Mouse (Mus musculus) heart, postnatal 0 days (tissue): ENCODE results near the gene Ppif. TPM values are rescaled to one million over a fixed set of nuclear protein-coding genes. Genes with fewer than 3 reads are reported as not detected.

Source experiments
- ATAC-seq: fragments of 200-750 bp; cut with Nextera tagmentation; 2 replicates; pipeline ENCODE4 v1.8.0; 2017; ENCODE audit warnings: low read depth, moderate number of reproducible peaks, moderate library complexity; ENCODE audit not compliant: insufficient read depth
- DNase-seq: peaks from one replicate; pipeline ENCODE4 v3.0.0-alpha.2; 2016; ENCODE audit warnings: low spot score
- H3K27ac ChIP-seq: fragments of 300-500 bp; sonication (generic); 2 replicates; pipeline ENCODE4 v1.5.1; 2014; ENCODE audit warnings: low read depth, mild to moderate bottlenecking
- H3K27me3 ChIP-seq: fragments of 300-500 bp; sonication (generic); 2 replicates; pipeline ENCODE4 v1.6.1; 2014; ENCODE audit warnings: low read length, mixed read lengths; ENCODE audit not compliant: control insufficient read depth, insufficient read depth
- H3K36me3 ChIP-seq: fragments of 300-500 bp; sonication (generic); replicated peaks from 2 replicates; pipeline ENCODE4 v1.6.1; 2014; ENCODE audit warnings: low read length, mixed read lengths; ENCODE audit not compliant: control insufficient read depth, insufficient read depth
- H3K4me1 ChIP-seq: fragments of 300-500 bp; sonication (generic); 2 replicates; pipeline ENCODE4 v1.6.1; 2014; ENCODE audit warnings: antibody characterized with exemption; ENCODE audit not compliant: control insufficient read depth, insufficient read depth
- H3K4me2 ChIP-seq: fragments of 300-500 bp; sonication (generic); 2 replicates; pipeline ENCODE4 v1.6.1; 2014; ENCODE audit warnings: low read depth, mild to moderate bottlenecking, low read length, moderate library complexity
- H3K4me3 ChIP-seq: fragments of 300-500 bp; sonication (generic); 2 replicates; pipeline ENCODE4 v1.5.1; 2014; ENCODE audit warnings: low read depth, low read length
- H3K9ac ChIP-seq: fragments of 300-500 bp; sonication (generic); replicated peaks from 2 replicates; pipeline ENCODE4 v1.6.1; 2014; ENCODE audit warnings: low read depth, low read length, mixed read lengths
- H3K9me3 ChIP-seq: fragments of 300-500 bp; sonication (generic); replicated peaks from 2 replicates; pipeline ENCODE4 v1.6.1; 2016; ENCODE audit warnings: low read length; ENCODE audit not compliant: control insufficient read depth
- CTCF ChIP-seq: IDR thresholded peaks from 2 replicates; pipeline ENCODE4 v1.5.1; 2016; ENCODE audit warnings: antibody characterized with exemption, control low read depth, low read depth
- EP300 ChIP-seq: IDR thresholded peaks from 2 replicates; pipeline ENCODE4 v1.6.1; 2016; ENCODE audit warnings: antibody characterized with exemption, low read depth
- WGBS: fragments of 180-500 bp; shearing (Covaris S2); extraction: QIAGEN DNeasy Blood & Tissue Kit; methylation state at CpG from one replicate; pipeline ENCODE4 v1.1.7; 2014; 5-methylcytosine and 5-hydroxymethylcytosine counted together
- polyA plus RNA-seq: library from polyadenylated mRNA; unstranded; fragments of >200 nt; fragmentation: Nextera tagmentation; extraction: Ambion mirVana; gene quantifications from 2 replicates; pipeline ENCODE4 v1.2.1, GENCODE M21; 2015
- total RNA-seq: library from RNA; depleted of rRNA; stranded (reverse); fragments of >200 nt; gene quantifications from 2 replicates; pipeline ENCODE4 v1.2.3, GENCODE M21; 2014; ENCODE audit warnings: low replicate concordance

The Ppif gene
- total and polyA plus RNA-seq, 2 experiments from 2014 or later = 140 to 205 TPM

DNA sequence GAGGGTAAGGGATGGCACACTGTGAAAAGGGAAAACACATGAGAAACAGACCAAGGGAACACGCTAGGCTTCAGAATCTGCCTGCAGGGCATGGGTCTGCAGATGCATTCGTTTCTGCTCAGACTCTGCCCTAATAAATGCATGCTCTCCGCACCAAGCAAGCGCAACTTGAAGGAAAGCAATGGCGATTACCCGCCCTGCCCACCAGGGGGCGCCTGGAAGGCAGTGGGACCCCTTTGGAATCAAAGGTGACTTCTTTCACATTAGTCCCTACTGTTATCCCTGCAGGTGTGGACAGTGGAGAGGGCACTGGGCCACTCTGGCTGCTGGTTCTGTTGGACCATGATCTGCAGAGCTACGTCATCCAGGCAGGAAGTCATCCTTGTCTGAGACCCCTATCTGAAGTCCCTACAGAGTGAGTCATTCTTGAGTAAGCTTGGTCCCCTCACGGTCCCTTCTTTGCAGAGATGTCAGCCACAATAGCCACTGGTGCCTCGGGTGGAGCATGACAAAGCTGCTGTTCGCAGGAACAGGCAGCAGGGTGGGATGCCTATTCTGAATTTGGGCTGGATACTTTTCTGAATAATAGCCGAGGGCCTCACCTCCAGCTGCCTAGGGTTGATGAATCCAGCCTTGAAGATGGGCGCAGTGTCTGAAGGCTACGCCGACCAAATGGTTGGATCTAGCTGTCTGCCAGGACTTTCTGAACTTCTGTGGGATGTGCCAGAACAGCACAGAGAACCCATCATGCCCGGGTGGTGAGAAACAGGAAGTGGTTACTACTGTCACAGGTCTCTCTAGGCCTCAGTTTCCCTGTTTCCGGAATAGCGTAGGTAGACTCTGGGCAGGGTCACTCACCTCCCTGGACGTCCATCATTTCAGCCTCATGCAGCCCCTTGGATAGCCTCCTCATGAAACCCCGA lies 32.5 kb downstream of the Ppif start:
- no peak for TF ChIP-seq EP300
- TF ChIP-seq CTCF = peak; percentile 87
- H3K36me3 ChIP-seq = peaks cover 3% of the 10 kb centered on the region; the same call in 1 of the 2 replicates
- 49% methylated on average over 20 of the region's 20 CpGs for WGBS
- H3K27me3 ChIP-seq = no peaks in the 10 kb centered on the region
- no peak overlapping the region for H3K27ac ChIP-seq
- H3K9ac ChIP-seq = no peak overlapping the region
- peak; percentile 67 for DNase-seq
- no peak overlapping the region for H3K4me2 ChIP-seq
- ATAC-seq = peak; percentile 18; the same call in 1 of the 2 replicates
- H3K4me3 ChIP-seq = no peak overlapping the region
- no peaks in the 10 kb centered on the region for H3K9me3 ChIP-seq
- peaks cover 20% of the 10 kb centered on the region for H3K4me1 ChIP-seq

- Histone ChIP-seq H3K36me3 (no peaks in the 10 kb centered on the region; the same call in 1 of the 2 replicates), H3K27me3 (no peaks in the 10 kb centered on the region), H3K27ac (no peak overlapping the region), H3K4me1 (peaks cover 20% of the 10 kb centered on the region), H3K9me3 (no peaks in the 10 kb centered on the region), H3K4me3 (no peak overlapping the region), H3K4me2 (no peak overlapping the region), H3K9ac (no peak overlapping the region)
- ATAC-seq = no peak
- TF ChIP-seq CTCF (no peak), EP300 (no peak)
- 71% methylated on average over 5 of the region's 5 CpGs for WGBS
- no peak for DNase-seq
Observed at GRCm38 (mm10) chr14:25727149-25727510, 33.2 kb downstream of the Ppif start.

DNA sequence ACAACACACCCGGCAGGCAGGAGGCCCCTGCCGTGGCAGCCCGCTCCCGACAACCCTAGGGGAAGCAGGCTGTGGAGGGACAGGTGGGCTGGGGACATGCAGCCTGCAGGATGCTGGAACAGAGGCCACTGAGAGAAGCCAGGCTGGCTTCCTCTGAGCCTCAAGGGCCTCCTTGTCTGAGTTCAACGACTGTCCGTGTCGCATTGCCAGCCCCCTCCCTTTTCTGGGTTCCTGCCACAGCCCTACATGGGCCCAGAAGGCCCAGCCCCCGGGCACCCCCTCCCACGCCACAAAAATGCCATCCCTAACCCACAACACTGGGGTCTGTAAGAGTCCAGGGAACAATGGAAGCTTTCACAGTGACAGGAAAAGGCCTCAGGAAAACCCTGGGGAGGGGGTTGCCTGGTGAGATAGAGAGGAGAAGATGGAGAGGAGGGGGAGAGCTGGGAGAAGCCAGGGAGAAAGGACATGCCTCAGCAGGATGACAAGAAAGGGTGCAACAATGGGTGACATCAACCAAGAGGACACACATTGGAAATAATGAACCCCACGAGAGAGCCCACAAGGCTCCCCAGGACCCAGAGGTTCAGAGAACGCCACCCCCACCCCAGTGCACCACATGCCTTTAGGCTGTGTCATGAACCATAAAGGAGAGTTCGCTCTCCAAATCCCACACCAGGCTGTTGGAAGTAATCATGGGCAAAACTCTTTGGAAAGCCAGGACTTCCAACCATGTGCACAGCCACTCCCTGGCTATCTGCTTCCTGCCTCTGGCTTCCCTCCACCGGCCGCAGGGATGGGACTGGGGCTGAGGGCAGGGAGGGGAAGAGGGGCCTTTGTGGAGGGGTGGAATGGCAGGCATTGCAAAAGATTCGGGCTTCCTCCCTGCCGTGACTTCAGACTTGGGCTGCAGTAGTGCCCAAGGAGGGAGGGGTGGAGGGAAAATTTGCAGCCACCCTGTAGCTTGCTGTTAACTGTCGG lies 41.1 kb downstream of the Ppif start:
- peaks cover 52% of the 10 kb centered on the region for H3K4me1 ChIP-seq
- 0 out of 2 replicates have a peak overlapping the region, but pooled peaks have one; percentile 6 for H3K4me2 ChIP-seq
- H3K27ac ChIP-seq = peak overlapping the region; percentile 88
- ATAC-seq (peak; percentile 47), DNase-seq (peak; percentile 72)
- H3K36me3 ChIP-seq = peaks cover 7% of the 10 kb centered on the region; the same call in 1 of the 2 replicates
- no peaks in the 10 kb centered on the region for H3K9me3 ChIP-seq
- peak overlapping the region; percentile 20; the same call in 1 of the 2 replicates for H3K9ac ChIP-seq
- 19% methylated on average over 17 of the region's 17 CpGs for WGBS
- no peaks in the 10 kb centered on the region for H3K27me3 ChIP-seq
- TF ChIP-seq EP300 = no peak
- no peak for TF ChIP-seq CTCF
- no peak overlapping the region for H3K4me3 ChIP-seq

DNA sequence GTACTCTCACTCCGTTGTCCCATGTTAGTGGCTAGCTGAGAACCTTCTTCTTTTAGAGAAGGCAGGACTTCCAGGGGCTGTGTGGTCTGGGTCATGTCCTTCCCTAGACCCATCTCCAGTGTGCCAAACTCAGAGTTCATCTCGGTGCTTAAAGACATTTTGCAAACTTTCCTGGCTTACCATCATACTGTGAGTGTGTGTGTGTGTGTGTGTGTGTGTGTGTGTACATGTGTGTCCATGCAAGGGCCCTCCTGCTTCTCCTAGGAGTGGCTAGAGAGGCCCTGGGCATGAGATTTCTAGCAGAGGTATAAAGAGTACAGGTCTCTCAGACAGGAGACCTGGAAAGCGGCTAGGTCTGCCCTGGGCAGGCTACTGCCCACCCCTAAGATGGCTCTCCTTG lies 42.2 kb downstream of the Ppif start:
- ATAC-seq (no peak), DNase-seq (no peak)
- Histone ChIP-seq H3K27ac (peak overlapping the region; percentile 88), H3K4me1 (peaks cover 54% of the 10 kb centered on the region), H3K4me2 (no peak overlapping the region), H3K36me3 (peaks cover 15% of the 10 kb centered on the region; the same call in 1 of the 2 replicates), H3K4me3 (no peak overlapping the region), H3K9me3 (no peaks in the 10 kb centered on the region), H3K9ac (no peak overlapping the region), H3K27me3 (no peaks in the 10 kb centered on the region)
- WGBS = 53% methylated on average over 3 of the region's 3 CpGs
- no peak for TF ChIP-seq EP300

DNA sequence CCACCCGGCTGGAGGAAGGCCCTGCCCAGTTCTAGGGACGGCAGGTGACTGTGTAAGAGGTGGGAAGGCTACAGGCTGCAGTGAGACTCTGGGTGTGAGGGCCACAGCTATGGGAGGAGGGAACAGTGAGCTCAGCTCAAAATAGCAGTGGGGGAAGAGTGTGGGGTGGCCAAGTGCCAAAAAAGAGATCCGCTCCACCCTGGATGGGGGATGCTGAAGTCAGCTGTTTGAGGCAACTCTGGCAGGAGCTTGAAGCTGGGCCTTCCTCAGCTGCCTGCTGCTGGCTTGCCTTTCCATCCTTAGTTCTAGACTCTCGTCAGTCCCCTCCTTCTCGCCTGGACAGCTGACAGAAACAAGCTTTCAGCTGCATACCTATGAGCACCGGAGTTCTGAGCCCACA lies 42.6 kb downstream of the Ppif start:
- WGBS = 11% methylated on average over 6 of the region's 6 CpGs
- Histone ChIP-seq H3K9ac (no peak overlapping the region), H3K4me3 (no peak overlapping the region), H3K27me3 (no peaks in the 10 kb centered on the region), H3K27ac (peak overlapping the region; percentile 88), H3K4me1 (peaks cover 54% of the 10 kb centered on the region), H3K4me2 (no peak overlapping the region), H3K9me3 (no peaks in the 10 kb centered on the region), H3K36me3 (peaks cover 16% of the 10 kb centered on the region; the same call in 1 of the 2 replicates)
- DNase-seq = peak; percentile 94
- 0 out of 2 replicates have a peak, but pooled peaks have one; percentile 79 for TF ChIP-seq EP300
- no peak for TF ChIP-seq CTCF
- peak; percentile 79 for ATAC-seq
